Comparison of ENCODE assay signal across 8 mouse cellular contexts in genomic region chr5:150233154-150233886, GRCm38 (mm10).
A peak's percentile ranks its signal among the peaks of the same experiment; 100 is the strongest.
DNase-seq lines count a peak whose midpoint lies in the region.

No protein-coding gene starts in this region.

- intact Hi-C loops in gastrocnemius, postnatal 14 days (cut with DNase I; ENCODE audit: low total_unique reads) = loop anchor here (10.0 kb wide), 2 partner anchors 121 to 171 kb away; no protein-coding TSS in a partner anchor

- DNase-seq in adrenal gland, adult 18-20 months (ENCODE audit: low spot score in 2 of 2) = peak; percentile 36 to 51
- DNase-seq in embryo, embryonic 10.5 days (ENCODE audit: low spot score) = peak; percentile 77
- peak; percentile 40 for DNase-seq in gastrocnemius, postnatal 14 days
- DNase-seq in hindlimb bud, embryonic 11.5 days (ENCODE audit: extremely low spot score, low read depth, low spot score) = peak; percentile 33
- peak; percentile 66 for DNase-seq in left cerebral cortex, adult 11 months (ENCODE audit: low spot score)
- DNase-seq in lung, postnatal 36 days = peak; percentile 85
- DNase-seq in retina, postnatal 7 days (ENCODE audit: low read depth, low spot score) = peak; percentile 44
- DNase-seq in yolk sac, embryonic 10.5 days (ENCODE audit: low spot score) = peak; percentile 49

Comparison
In these comparisons a context has a peak if more than half of its experiments do, and no peak if none do; other contexts are left out.
1. Peak in every context shown above with its lines: DNase-seq.
2. DNase-seq: peak in every context shown above with its lines; median percentile 85 in lung, postnatal 36 days; 77 in embryo, embryonic 10.5 days; 66 in left cerebral cortex, adult 11 months; 49 in yolk sac, embryonic 10.5 days; 44 in retina, postnatal 7 days; 44 in adrenal gland, adult 18-20 months; 40 in gastrocnemius, postnatal 14 days; 33 in hindlimb bud, embryonic 11.5 days.